ENCODE assay signal across 10 mouse cellular contexts in genomic region chr6:115772604-115773003, GRCm38 (mm10). TPM values are rescaled to one million over a fixed set of nuclear protein-coding genes. Genes with fewer than 3 reads are reported as not detected.
DNase-seq lines count a peak whose midpoint lies in the region; ATAC-seq and TF ChIP-seq lines count a peak whose summit lies in the region.
"Had no signal": no experiment of that assay in that cellular context is flagged by ENCODE, and none has a peak within 500 bp of the region (broad histone marks: within the 10 kb centered on the region; RNA-seq: fewer than 3 reads in every experiment).

No protein-coding gene starts in this region.

- WGBS in liver, adult 2 months = 92% methylated on average over 1 of the region's 1 CpGs
- 92% methylated on average over 1 of the region's 1 CpGs for WGBS in liver, embryonic 11.5 days

- 0 out of 2 replicates have a peak, but pooled peaks have one; percentile 28 for TF ChIP-seq CTCF in liver, adult 2 months (IDR thresholded peaks at IDR 0.05; ENCODE audit: low read depth, low read length)

- H3K9ac ChIP-seq in liver, adult 2 months (ENCODE audit: low read depth, low read length) = no peak overlapping the region
- H3K9ac ChIP-seq in liver, embryonic 11.5 days (ENCODE audit: low read depth, low read length) = no peak overlapping the region

- ATAC-seq in liver, embryonic 11.5 days (replicated peaks; ENCODE audit: low FRiP score) = no peak
- ATAC-seq: hindbrain, embryonic 16.5 days had no signal

- no peak for TF ChIP-seq POLR2A in liver, adult 2 months (IDR thresholded peaks at IDR 0.05; ENCODE audit: extremely low read depth, insufficient read depth, low read length)

- no peaks in the 10 kb centered on the region for H3K27me3 ChIP-seq in liver, adult 2 months (ENCODE audit: control insufficient read depth, insufficient read depth, low read length)
- H3K27me3 ChIP-seq in liver, embryonic 11.5 days (replicated peaks; ENCODE audit: control insufficient read depth, insufficient read depth, low read length) = no peaks in the 10 kb centered on the region
- H3K27me3 ChIP-seq: heart, embryonic 13.5 days had no signal

- peaks cover 3% of the 10 kb centered on the region for H3K4me1 ChIP-seq in liver, adult 2 months (ENCODE audit: control insufficient read depth, insufficient read depth, low read length)
- peaks cover 29% of the 10 kb centered on the region for H3K4me1 ChIP-seq in liver, embryonic 11.5 days (replicated peaks; ENCODE audit: control insufficient read depth, insufficient read depth, low read length)

- no peak overlapping the region for H3K4me2 ChIP-seq in liver, embryonic 11.5 days

- no peaks in the 10 kb centered on the region for H3K79me2 ChIP-seq in liver, adult 2 months (ENCODE audit: control insufficient read depth, insufficient read depth, low read length)

- H3K4me3 ChIP-seq in liver, adult 2 months (ENCODE audit: insufficient read depth, low read depth, low read length) = no peak overlapping the region
- no peak overlapping the region for H3K4me3 ChIP-seq in liver, embryonic 11.5 days (ENCODE audit: low read depth, low read length)
- H3K4me3 ChIP-seq: heart, embryonic 13.5 days had no signal

- H3K9me3 ChIP-seq in liver, embryonic 11.5 days (ENCODE audit: control insufficient read depth, low read length) = no peaks in the 10 kb centered on the region

- no peak overlapping the region for H3K27ac ChIP-seq in liver, adult 2 months (replicated peaks; ENCODE audit: insufficient read depth, low read depth, low read length)
- no peak overlapping the region for H3K27ac ChIP-seq in liver, embryonic 11.5 days (ENCODE audit: low read depth, low read length)
- H3K27ac ChIP-seq: heart, embryonic 13.5 days had no signal

- no peak for DNase-seq in liver, adult 2 months (ENCODE audit: extremely low read depth, low read depth, low spot score)
- DNase-seq in liver, embryonic 11.5 days (ENCODE audit: low spot score) = no peak
- peak; percentile 44 for DNase-seq in CD4-positive helper T cell, adult 2 months (ENCODE audit: low read depth, low spot score)
- peak; percentile 70 for DNase-seq in ES-CJ7 (ENCODE audit: low read depth, low spot score)
- DNase-seq in naive thymus-derived CD4-positive, alpha-beta T cell, adult 2 months (ENCODE audit: low read depth) = peak; percentile 71
- no peak for DNase-seq in ovary, postnatal 10 days (ENCODE audit: low spot score)
- DNase-seq in adrenal gland, postnatal 4 days (ENCODE audit: low spot score in 2 of 2) = no peak
- DNase-seq: lung, postnatal 36 days had no signal

- H3K36me3 ChIP-seq in liver, adult 2 months (ENCODE audit: control insufficient read depth, insufficient read depth, low read length) = no peaks in the 10 kb centered on the region
- 0 out of 2 replicates have a peak, but pooled peaks cover 1% of the 10 kb centered on the region for H3K36me3 ChIP-seq in liver, embryonic 11.5 days (ENCODE audit: control insufficient read depth, insufficient read depth, low read length)

RNA-seq across cellular contexts. Expression of gene Cand2, which starts 1.7 kb away (rescaled TPM):
- total RNA-seq in liver, adult 2 months (2014; rRNA removed) = 0.18 and 0.40 TPM in 2 replicates
- polyA plus RNA-seq in liver, adult 2 months (2012; rRNA removed) = 0.25 and 0.57 TPM in 2 replicates
- 20.3 and 22.0 TPM in 2 replicates for polyA plus RNA-seq in liver, embryonic 11.5 days (2014; fragmentation: Nextera tagmentation; extraction: Ambion mirVana)
- total RNA-seq in adrenal gland, postnatal 4 days (2021) = 10 to 100 TPM; 23.4 to 24.2 TPM

RNA-seq across cellular contexts. Expression of gene Tmem40, which starts 10.4 kb away (rescaled TPM):
- not detected in 2 replicates for total RNA-seq in liver, adult 2 months (2014; rRNA removed)
- polyA plus RNA-seq in liver, adult 2 months (2012; rRNA removed) = 0.10 TPM in 1 of 2 replicates, not detected in the other
- polyA plus RNA-seq in liver, embryonic 11.5 days (2014; fragmentation: Nextera tagmentation; extraction: Ambion mirVana) = 29.4 and 32.5 TPM in 2 replicates
- 1 to 10 TPM; 1.2 to 1.5 TPM for total RNA-seq in adrenal gland, postnatal 4 days (2021)

RNA-seq across cellular contexts. Expression of gene Rpl32, which starts 35.9 kb away (rescaled TPM):
- 1,017 and 1,033 TPM in 2 replicates for total RNA-seq in liver, adult 2 months (2014; rRNA removed)
- 177 and 193 TPM in 2 replicates for polyA plus RNA-seq in liver, adult 2 months (2012; rRNA removed)
- 2,286 and 2,478 TPM in 2 replicates for polyA plus RNA-seq in liver, embryonic 11.5 days (2014; fragmentation: Nextera tagmentation; extraction: Ambion mirVana)
- 1,000 to 10,000 TPM; 1,843 to 1,894 TPM for total RNA-seq in adrenal gland, postnatal 4 days (2021)

Comparison
In these comparisons a context has a peak if more than half of its experiments do, and no peak if none do; other contexts are left out.
1. DNase-seq: peak in CD4-positive helper T cell, adult 2 months (single experiment), ES-CJ7 (single experiment) and naive thymus-derived CD4-positive, alpha-beta T cell, adult 2 months (single experiment); none in liver, adult 2 months (single experiment), liver, embryonic 11.5 days (single experiment), ovary, postnatal 10 days (single experiment) and adrenal gland, postnatal 4 days (0 of 2).
2. RNA of gene Cand2, which starts 1.7 kb away (total RNA-seq): 23.4 to 24.2 TPM in adrenal gland, postnatal 4 days; 0.18 to 0.40 TPM in liver, adult 2 months; every median in the first group is over 10 times any median in the second.